Mouse (Mus musculus): Measurements from ENCODE around the gene Kremen1.

Gene Kremen1

GRCm38 (mm10) chr11:5261508-5262392 is at the start of gene Kremen1:
TSS of gene Kremen1 (minus strand) at chr11:5261558.
- in situ Hi-C loops (cut with MboI, MseI): no loop called here

GRCm38 (mm10) chr11:5307024-5307905 is 45.9 kb upstream of the Kremen1 start:
- in situ Hi-C loops (cut with MboI, MseI): no loop called here

- in situ Hi-C loops (cut with MboI, MseI): no loop called here
Observed at GRCm38 (mm10) chr11:5306017-5306416, 44.7 kb upstream of the Kremen1 start.

GRCm38 (mm10) chr11:5304526-5304925 is 43.2 kb upstream of the Kremen1 start:
- in situ Hi-C loops (cut with MboI, MseI): no loop called here

- in situ Hi-C loops (cut with MboI, MseI): no loop called here
Observed at GRCm38 (mm10) chr11:5298007-5298372, 36.6 kb upstream of the Kremen1 start.

GRCm38 (mm10) chr11:5297148-5298006 is 36.0 kb upstream of the Kremen1 start:
- in situ Hi-C loops (cut with MboI, MseI): no loop called here

GRCm38 (mm10) chr11:5296576-5297115 is 35.3 kb upstream of the Kremen1 start:
- in situ Hi-C loops (cut with MboI, MseI): no loop called here

GRCm38 (mm10) chr11:5294805-5295204 is 33.4 kb upstream of the Kremen1 start:
- in situ Hi-C loops (cut with MboI, MseI): loop anchor here (5.0 kb wide), 4 partner anchors 37 to 182 kb away; no protein-coding TSS in a partner anchor

- in situ Hi-C loops (cut with MboI, MseI): loop anchor here (5.0 kb wide), 4 partner anchors 42 to 187 kb away; no protein-coding TSS in a partner anchor
Observed at GRCm38 (mm10) chr11:5290691-5291090, 29.3 kb upstream of the Kremen1 start.

- in situ Hi-C loops (cut with MboI, MseI): loop anchor here (5.0 to 10.0 kb wide), 7 partner anchors 42 to 187 kb away; no protein-coding TSS in a partner anchor
Observed at GRCm38 (mm10) chr11:5289826-5290580, 28.6 kb upstream of the Kremen1 start.

- in situ Hi-C loops (cut with MboI, MseI): loop anchor here in 1 of 2 experiments (10.0 kb wide), 1 partner anchor 169 kb away; no protein-coding TSS in a partner anchor
Observed at GRCm38 (mm10) chr11:5283987-5284386, 22.6 kb upstream of the Kremen1 start.

- in situ Hi-C loops (cut with MboI, MseI): loop anchor here in 1 of 2 experiments (10.0 kb wide), 1 partner anchor 166 kb away; no protein-coding TSS in a partner anchor
Observed at GRCm38 (mm10) chr11:5280932-5281331, 19.6 kb upstream of the Kremen1 start.

- in situ Hi-C loops (cut with MboI, MseI): no loop called here
Observed at GRCm38 (mm10) chr11:5278463-5278862, 17.1 kb upstream of the Kremen1 start.

GRCm38 (mm10) chr11:5277307-5277971 is 16.1 kb upstream of the Kremen1 start:
- in situ Hi-C loops (cut with MboI, MseI): no loop called here

- in situ Hi-C loops (cut with MboI, MseI): no loop called here
Observed at GRCm38 (mm10) chr11:5275216-5275615, 13.9 kb upstream of the Kremen1 start.

GRCm38 (mm10) chr11:5272536-5273234 is 11.3 kb upstream of the Kremen1 start:
- in situ Hi-C loops (cut with MboI, MseI): loop anchor here in 1 of 2 experiments (5.0 kb wide), 1 partner anchor 50 kb away; no protein-coding TSS in a partner anchor

- in situ Hi-C loops (cut with MboI, MseI): loop anchor here in 1 of 2 experiments (5.0 kb wide), 1 partner anchor 50 kb away; no protein-coding TSS in a partner anchor
Observed at GRCm38 (mm10) chr11:5272066-5272360, 10.7 kb upstream of the Kremen1 start.

- in situ Hi-C loops (cut with MboI, MseI): loop anchor here in 1 of 2 experiments (5.0 kb wide), 1 partner anchor 49 kb away; no protein-coding TSS in a partner anchor
Observed at GRCm38 (mm10) chr11:5271274-5272065, 10.1 kb upstream of the Kremen1 start.

All from T-helper 17 cell (primary cell).